Mouse (Mus musculus) gastrocnemius, adult 18-20 months (tissue): ENCODE measurements around the gene Pgghg. TPM values are rescaled to one million over a fixed set of nuclear protein-coding genes. Genes with fewer than 3 reads are reported as not detected.

Source experiments
- DNase-seq: peaks from one replicate; pipeline ENCODE4 v3.0.0; 2021; ENCODE audit warnings: low spot score
- long read RNA-seq, 2 experiments: library from polyadenylated mRNA; stranded (forward); transcript quantifications; one replicate each; pipeline ENCODE4 v2.0.0; 2021
- total RNA-seq, 2 experiments: library from RNA; stranded (reverse); gene quantifications; 2 replicates each; pipeline ENCODE4 v1.2.3; 2021

The Pgghg gene
- total RNA-seq: 1 to 10 TPM; 2.2 to 3.4 TPM
- long read RNA-seq, experiment 1: 0 reads
- long read RNA-seq, experiment 2, partial matches to known transcripts: 0 of 1 reads
- long read RNA-seq, experiment 2, other reads (novel, unspliced or antisense): 0 of 1 reads

- DNase-seq: peak; percentile 87
Measured at GRCm38 (mm10) chr7:140941222-140942051, at the start of gene Pgghg. TSS of gene Pgghg (plus strand) at chr7:140941391.

DNA sequence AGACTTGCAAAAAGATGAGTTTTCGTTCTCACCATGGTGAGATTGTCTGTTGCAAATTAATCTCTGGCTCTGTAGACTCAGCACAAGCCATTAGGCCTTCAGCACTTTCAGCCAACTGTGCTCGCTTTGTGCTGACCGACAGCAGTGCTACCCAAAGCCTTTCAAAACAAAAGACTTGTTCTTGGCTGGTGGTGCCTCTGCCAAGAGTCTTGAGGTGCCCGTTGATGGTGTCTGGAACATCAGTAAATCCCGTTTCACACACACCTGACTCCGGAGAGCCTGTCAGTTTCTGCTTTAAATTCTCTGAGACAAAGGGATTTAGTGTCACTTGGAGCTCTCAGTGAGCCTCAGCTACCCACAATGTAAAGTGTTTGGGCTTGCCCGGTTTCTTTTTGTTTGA is 47.2 kb upstream of the Pgghg start:
- no peak for DNase-seq

GRCm38 (mm10) chr7:140894611-140895010 is 46.6 kb upstream of the Pgghg start:
- DNase-seq: no peak

GRCm38 (mm10) chr7:140897863-140898262 is 43.3 kb upstream of the Pgghg start:
- DNase-seq: peak; percentile 7

GRCm38 (mm10) chr7:140899121-140899520 is 42.1 kb upstream of the Pgghg start:
- DNase-seq: peak; percentile 15

- peak; percentile 80 for DNase-seq
Measured at GRCm38 (mm10) chr7:140900220-140900619, 41.0 kb upstream of the Pgghg start, which contains the start of gene Cox8b. TSS of gene Cox8b (minus strand) at chr7:140900446.

DNA sequence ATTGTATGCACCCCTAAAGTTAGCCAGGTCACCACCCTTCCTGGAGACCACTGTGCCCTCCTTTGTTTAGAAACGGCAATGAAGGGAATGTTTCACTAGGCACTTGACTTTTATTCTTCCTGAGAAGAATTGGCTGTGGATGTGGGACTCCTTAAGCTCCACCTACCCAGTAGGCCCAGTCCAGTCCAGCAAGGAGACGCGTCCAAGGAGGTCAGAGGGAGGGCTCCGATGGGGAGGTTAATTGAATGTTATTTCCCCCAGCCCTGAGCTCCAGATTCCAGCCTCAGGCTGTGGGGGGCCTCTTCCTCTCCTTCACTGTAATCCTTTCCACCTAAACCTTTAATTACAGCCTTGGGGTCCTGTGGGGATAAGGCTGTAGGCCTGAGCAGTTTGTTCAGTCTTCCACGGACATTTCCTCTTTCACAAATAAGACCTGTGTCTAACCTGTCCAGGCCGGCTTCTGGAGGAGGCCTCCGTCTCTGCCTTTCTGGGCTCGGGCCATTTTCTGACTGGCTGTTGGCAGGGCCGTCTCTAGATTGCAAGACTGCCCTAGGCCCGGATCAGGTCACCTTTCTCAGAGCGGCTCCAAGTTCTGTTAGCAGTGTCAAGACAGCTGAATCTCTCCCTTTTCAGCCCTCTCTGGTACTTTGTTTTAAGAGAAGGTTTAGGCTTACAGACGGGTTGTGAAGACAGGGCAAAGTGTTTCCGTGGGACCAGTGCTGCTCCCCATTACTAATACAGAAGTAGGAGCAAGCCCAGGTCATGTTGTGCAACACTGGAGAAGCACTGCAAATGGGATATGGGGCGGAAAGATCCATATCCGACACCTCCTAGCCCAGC is 38.9 kb upstream of the Pgghg start:
- peak; percentile 80 for DNase-seq

DNA sequence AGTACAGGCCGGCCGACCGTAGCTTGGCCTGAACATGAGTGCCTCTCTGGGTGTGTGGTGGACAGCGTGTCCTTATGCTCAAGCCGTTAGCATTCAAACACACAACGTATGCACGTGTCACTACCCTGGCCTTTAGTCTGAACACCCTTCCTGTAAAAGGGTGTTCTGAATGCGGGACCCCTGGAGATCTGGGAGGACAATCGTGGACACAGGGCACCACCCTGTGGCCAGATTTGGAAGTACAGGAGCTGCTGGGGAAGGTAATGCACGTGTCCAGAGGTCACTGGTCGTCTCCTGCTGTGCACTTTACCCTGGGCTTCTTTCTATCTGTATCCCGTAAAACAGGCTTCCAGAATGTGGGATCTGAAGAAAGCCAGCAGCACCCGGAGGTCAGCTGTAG is 38.0 kb upstream of the Pgghg start:
- DNase-seq: peak; percentile 83

DNA sequence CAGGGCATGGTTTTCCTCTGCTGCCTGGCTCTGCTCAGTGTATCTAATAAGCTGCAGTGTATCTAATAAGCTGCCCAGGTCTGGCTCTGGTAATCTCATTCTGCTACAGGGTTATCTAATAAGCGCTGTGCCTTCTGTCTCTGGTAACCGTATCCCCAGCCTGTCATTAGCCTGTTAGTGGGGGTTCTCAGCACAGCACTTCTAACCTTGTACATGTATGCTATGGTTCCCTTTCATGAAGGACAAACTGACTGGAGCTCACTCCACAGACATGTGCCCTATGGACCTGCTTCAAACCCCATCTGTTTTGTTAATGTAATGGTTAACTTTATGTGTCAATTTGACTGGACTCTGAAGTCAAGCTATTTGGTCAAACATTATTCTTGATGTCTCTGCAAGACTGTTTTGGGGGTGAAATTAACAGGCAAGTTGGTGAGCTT is 35.5 kb upstream of the Pgghg start:
- no peak for DNase-seq

DNA sequence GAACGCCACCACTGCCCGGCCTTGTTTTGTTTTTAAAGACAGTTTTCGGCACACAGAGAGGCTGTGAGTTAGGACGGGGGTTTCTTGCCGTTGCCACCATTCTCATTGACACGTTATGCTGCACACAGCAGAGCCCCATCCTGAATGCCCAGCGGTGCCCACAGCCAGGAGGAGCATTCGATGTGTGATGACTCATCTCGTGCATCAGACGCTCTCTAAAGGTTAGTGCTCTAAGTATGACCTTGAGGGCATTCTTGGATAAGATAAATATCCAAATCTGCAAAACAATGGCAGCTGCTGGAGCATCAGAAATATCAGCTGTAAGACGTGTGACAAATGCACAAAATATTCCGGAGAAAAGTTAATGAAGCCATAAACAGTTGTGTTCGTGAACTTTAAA is 34.1 kb upstream of the Pgghg start:
- no peak for DNase-seq

- DNase-seq: no peak
Measured at GRCm38 (mm10) chr7:140907697-140908096, 33.5 kb upstream of the Pgghg start.

DNA sequence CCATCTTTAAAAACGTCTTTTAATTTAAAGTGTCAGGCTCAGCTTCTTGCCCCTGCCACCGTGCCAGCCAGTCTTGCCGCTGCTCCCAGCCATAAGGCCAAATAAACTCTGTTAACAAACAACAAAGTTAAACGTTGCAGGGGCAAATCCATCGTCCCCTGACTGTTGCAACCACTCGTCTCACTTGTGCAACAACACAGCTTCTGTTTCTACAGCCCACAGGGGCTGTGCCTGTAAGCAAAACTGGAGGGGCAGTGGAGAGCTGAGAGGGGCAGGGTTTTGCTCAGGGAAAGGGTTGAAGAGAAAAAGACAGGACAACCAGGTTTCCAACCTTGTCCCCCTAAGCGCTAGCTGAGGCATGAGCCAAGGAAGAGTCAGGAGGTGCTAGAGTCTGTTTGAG is 33.0 kb upstream of the Pgghg start:
- DNase-seq: no peak

DNA sequence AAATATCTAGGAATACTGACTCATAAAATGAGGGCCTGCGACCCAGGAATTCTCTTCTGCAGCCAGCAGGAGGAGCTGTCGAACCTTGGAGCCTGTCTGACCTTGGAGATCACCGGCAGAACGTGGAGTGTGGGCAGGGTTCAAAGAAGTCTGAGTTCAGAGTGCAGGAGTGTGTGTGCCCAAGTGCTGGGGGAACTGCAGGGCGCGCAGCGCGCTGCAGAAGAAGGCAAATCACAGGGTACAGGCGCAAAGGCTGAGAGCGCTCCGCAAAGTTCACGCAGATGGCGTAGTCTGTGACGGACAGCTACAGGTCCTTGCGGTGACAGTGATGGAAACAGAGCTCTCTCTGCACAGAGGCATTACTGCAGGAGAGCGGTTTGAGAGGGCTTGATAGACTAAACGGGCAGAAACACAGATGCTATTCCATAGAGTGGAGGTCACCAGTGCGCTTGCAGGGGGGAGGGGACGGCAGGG is 32.5 kb upstream of the Pgghg start:
- DNase-seq: peak; percentile 77

DNA sequence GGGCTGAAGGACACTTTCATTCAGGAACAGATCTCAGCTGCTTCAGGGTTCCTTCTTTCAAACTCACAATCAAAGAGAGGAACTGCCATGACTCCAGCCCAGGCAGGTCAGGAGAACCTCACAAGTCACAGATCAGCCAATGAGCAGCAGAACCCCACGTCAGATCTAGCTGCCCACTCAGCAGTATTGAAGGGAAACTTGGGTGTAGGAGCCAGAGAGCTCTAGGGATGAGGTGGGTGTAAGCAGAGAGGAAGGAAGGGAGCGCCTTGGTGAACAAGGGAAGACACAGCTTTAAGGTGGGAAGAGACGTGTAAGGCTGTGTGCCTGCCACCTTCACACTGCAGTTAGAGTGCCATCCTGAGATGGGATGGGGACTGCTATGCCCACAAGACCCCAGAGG is 28.9 kb upstream of the Pgghg start:
- DNase-seq: no peak

GRCm38 (mm10) chr7:140912846-140913482 is 28.2 kb upstream of the Pgghg start:
- DNase-seq: no peak

DNA sequence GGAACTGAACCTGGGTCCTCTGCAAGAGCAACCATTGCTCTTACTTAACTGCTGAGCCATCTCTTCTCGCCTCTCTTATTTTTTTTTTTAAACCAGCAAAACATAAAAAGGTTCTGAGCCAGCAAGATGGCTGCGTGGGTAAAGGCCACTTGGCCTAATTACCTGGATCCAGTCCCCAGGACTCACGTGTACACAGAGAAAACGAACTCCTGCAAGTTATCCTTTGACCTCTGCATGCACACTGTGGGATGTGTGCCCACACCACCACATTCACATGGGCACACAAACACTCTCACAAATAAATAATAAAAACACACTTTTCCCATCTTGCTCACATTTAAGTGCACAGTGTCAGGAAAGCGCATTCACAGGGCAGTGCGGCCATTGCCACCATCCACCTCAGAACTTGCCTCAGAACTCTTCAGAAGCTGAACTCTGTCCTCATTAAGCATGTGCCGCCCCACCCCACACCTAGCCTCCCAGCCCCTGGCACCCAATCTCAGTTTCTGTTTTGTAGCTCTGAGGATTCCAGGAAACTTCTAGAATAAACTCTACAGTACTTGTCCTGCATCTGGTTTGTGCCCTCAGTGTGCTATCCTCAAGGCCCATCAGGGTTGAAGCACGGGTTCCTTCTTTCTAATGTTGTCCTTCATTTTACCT is 27.0 kb upstream of the Pgghg start:
- no peak for DNase-seq

GRCm38 (mm10) chr7:140919911-140920310 is 21.3 kb upstream of the Pgghg start:
- DNase-seq: no peak

DNA sequence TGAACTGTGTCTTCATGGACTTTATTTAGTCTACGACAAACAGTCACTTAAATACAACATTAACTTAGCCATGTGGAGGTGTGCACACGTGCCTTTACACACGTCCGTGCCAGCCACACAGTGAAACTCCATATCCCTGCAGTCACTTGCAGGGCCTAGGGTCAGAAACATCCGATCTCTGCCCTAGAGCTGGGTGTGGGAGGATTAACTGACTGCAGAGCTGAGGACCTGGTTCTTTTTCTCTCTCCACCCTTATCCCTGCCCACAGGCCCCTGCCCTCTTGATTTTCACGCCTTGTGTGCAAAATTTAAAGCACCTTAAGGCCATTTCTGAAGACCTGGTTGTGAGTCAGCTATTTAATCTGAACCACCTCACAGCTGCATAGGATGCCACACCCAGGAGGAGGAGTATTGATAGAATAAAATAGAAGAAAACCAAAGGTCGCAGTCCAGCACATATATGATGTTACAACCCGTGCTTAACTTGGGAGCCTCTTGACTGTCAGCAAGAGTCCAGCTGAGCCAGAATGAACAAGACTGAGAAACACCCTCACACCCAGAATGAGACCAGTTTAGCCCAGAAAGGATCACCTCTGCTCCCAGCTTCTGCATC is 20.7 kb upstream of the Pgghg start, which contains the start of gene Nlrp6:
TSS of gene Nlrp6 (plus strand) at position 485 of the 612 bp plus-strand sequence.
- no peak for DNase-seq

DNA sequence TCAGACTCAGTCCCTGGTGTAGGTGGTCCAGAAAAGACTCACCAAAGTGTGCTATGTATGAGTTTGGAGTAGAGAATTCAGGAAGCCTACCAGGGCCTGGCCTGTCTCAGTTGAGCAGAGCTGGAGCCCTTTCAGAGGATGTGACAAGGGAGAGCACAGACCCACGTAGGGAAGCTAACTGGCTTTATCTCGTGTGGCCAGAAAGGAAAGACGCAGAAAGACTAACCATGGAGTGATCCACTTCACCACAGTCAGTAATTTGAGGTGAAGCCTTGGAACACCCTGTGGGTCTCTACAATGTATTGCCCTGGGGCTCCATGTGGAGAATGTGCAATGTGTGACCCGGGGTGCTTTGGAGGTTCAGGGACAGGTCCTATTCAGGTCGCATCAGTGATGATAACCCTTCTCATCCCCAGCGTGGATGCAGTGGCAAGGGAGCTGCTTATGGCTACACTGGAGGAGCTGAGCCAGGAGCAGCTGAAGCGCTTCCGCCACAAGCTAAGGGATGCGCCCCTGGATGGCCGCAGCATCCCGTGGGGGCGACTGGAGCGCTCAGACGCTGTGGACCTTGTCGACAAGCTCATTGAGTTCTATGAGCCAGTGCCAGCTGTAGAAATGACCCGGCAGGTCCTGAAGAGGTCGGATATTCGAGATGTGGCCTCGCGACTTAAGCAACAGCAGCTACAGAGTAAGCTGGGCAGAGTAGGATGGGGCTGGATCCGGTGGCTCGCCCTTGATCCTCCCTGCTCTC is 19.8 kb upstream of the Pgghg start:
- DNase-seq: no peak
